Mouse (Mus musculus): Measurements from ENCODE around the gene Asb14.
"Not testable (repeated sequence)": the region's sequence is repeated elsewhere in the genome, so short reads cannot be mapped to it uniquely, and the experiment has no call there.

Gene Asb14

DNA sequence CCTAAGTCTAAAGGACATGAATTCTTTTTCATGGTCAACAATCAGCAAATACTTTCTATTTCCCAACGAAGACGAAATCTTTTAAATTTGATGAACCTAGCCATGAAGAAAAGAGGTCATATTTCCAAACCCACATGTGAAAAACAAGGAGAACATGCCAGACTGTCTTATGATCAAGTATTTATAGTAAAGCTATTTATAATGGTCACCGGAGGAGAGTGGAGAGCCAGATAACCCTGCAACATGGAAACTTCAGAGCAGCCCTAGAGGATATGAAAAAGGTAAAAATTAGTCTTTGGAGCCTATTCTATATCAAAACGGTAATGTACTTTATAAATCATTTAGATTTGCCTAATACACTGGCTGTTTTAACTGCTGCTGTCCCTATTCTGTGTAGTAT, at the start of gene Asb14:
Gene Asb14, plus strand, starts transcription at position 166 of the 400 bp plus-strand sequence.
- DNase-seq (ENCODE audit: low spot score): no peak

DNA sequence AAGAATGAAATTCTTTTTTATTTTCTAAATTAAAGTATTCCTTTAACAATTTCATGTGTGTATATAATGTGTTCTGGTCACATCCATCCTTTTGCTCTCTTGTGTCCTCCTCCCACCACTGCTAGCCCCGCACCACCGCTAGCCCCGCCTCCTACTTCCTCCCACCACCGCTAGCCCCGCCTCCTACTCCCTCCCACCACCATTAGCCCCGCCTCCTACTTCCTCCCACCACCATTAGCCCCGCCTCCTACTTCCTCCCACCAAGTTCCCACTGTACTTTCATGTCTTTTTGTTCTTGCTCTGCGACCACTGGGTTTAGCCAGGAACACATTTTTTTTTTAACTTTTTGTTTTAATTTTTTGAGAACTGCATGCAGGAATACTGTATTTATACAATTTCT, 41.3 kb upstream of the Asb14 start:
- DNase-seq (ENCODE audit: low spot score): no peak

DNA sequence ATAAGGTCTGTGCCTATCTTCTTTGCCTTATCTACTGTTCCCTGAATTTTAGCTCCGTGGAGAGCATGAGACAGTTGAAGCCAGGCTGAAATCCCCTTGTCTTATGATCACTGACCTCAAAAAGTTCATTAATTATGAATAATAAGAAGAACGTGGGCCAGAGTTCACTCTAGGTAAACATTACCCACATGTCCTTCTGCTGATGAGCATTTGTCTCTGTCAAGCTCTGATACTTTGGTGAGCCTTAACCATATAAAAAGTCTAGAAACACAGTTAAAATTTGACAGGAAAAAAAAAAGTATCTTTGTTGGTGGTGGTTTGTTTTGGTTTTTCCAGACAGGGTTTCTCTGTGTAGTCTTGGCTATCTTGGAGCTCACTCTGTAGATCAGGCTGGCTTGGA, 40.3 kb upstream of the Asb14 start:
- no peak for DNase-seq (ENCODE audit: low spot score)

DNA sequence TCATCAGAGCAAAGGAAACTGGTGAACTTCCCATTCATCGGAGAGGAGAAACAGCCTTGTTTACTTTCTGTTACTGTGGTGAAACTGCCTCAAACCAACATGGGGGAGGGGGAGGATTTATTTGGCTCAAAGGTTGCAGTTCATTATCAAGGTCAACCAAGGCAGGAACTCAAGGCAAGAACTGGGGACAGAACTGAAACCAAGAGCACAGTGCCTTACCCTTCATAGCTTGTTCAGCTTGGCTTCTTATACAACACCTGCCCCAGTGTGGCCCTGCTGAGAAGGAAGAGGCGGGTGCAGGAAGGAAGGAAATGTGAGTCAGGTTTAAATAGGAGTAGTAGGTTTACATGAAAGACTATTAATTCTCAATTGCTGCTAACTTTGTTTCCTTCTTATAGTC, 36.0 kb upstream of the Asb14 start:
- no peak for DNase-seq (ENCODE audit: low spot score)

GRCm38 (mm10) chr14:26859024-26859423, 35.3 kb upstream of the Asb14 start:
- DNase-seq (ENCODE audit: low spot score): no peak

- no peak for DNase-seq (ENCODE audit: low spot score)
These were observed 27.0 kb upstream of the Asb14 start for GRCm38 (mm10) chr14:26867356-26867755.

DNA sequence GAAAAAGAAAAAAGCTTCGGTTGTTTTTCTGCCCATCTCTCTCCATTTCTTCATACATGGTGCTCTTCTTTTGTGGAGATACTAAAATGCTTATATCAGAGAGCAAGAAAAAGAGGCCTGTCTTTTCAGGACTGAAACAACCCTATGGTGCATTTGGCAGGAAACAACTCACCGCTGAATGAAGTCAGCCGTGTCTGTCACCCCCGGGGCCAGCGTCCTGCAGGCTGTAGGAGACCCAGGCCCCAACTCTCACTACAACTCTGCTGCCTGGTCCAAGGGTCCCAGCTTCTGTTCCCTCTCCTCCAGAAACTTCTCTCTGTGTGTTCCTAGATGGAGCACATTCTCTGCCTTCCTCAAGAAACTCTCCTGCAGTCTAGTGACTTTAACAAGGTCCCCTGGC, 26.1 kb upstream of the Asb14 start:
- DNase-seq (ENCODE audit: low spot score): no peak

DNA sequence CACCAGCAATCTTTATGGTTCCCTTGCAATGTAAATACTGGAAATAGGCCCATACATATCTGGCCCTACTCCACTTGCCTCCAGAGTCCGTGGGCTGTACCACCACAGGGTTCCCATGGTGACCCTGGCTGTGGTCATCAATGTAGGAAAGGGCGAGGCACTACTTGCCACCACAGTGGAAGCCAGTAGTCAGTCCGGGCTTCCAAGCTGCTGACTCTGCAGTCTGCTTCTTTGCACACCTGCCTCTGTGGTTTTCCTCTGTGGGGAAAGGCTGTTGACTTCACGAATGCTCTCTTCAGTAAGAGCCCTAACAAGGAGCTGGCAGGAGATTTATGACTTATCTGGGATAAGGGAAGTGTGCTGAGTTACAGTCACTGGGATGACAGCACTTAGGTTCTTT, 15.6 kb upstream of the Asb14 start:
- DNase-seq (ENCODE audit: low spot score): no peak

- DNase-seq (ENCODE audit: low spot score): no peak
These were observed 14.4 kb upstream of the Asb14 start for GRCm38 (mm10) chr14:26879976-26880375.

DNA sequence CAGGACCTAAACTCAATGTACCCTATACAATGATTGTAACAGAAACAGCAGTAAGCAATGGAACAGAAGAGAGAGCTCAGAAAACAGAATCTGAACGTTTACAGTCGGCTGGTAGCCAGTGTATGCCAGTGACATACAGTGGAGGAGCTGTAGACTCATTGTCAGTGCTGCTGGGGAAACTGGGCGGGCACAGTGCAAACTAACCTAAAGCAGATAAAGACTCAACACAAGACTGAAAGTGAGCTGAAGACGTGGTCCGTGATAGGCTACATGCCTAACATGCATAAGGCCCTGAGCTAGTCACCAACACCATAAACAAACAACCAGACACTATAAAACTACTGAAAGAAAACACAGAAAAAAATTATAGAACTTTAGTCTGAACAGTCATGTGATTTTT, 12.7 kb upstream of the Asb14 start:
- DNase-seq (ENCODE audit: low spot score): no peak

DNA sequence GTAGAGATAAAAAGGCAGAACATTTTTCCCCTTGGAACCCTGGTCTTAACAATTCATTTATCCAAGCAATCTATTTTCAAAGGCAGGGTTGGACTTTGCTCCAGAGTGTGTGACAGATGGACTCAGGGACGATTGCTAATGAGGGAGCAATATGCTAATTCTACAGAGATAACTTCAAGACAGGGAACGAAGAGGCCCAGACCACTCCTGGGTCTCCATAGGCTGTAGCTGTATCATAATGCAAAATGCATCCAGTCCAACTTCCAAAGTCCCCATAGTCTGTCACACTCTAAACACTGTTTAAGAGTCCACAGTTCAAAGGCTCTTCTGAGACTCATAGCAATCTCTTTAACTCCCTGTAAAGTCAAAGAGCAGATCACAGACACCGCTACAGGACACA, 7.1 kb upstream of the Asb14 start:
- no peak for DNase-seq (ENCODE audit: low spot score)

GRCm38 (mm10) chr14:26890777-26891176, 3.6 kb upstream of the Asb14 start:
- DNase-seq (ENCODE audit: low spot score): no peak

- DNase-seq (ENCODE audit: low spot score): no peak
These were observed 5.1 kb downstream of the Asb14 start for GRCm38 (mm10) chr14:26899490-26899889.

- DNase-seq (ENCODE audit: low spot score): no peak
These were observed 6.5 kb downstream of the Asb14 start for GRCm38 (mm10) chr14:26900893-26901292.

DNA sequence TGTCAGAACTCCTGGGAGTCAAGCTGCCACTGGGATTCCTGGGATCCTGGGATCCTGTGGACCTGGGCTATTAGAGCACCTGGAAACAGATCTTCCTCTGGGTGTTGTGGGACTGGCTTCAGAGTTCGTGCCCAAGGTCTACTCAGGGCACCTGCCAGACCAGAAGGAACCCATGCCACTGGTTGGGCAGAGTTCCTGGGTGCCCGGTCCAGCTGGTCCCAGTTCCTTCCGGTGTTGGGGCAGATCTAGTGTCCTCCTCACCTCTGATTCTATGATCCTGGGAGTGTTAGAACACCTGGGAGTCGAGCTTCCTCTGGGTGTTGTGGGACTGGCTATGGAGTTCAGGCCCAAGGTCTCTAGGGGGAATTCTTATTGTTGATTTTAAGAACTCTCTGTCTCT, 13.0 kb downstream of the Asb14 start:
- DNase-seq (ENCODE audit: low spot score): no peak

- DNase-seq (ENCODE audit: low spot score): not testable (repeated sequence)
These were observed 16.1 kb downstream of the Asb14 start for GRCm38 (mm10) chr14:26910461-26910860.

- no peak for DNase-seq (ENCODE audit: low spot score)
These were observed 16.8 kb downstream of the Asb14 start for GRCm38 (mm10) chr14:26911201-26911600.

GRCm38 (mm10) chr14:26911826-26912225, 17.5 kb downstream of the Asb14 start:
- no peak for DNase-seq (ENCODE audit: low spot score)

GRCm38 (mm10) chr14:26913681-26914268, 19.4 kb downstream of the Asb14 start:
- DNase-seq (ENCODE audit: low spot score): peak; percentile 37

DNA sequence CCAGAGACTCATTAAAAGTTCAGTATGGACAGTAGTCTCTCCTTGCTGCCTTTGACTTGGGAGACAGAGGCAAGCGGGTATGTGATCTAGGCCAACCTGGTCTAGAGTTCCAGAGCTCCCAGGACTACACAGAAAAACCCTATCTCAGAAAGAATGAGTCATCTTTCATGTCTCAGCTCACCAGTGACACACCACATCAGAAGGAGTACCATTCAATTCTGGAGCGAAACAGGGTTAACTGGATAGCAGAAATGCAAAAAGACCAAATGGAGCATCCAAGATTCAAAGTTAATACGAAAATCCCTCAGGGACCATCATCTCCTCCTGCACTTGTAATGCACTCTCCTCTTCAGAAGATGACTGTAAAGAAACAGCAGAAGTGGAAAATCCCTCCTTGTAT, 25.0 kb downstream of the Asb14 start:
- DNase-seq (ENCODE audit: low spot score): no peak

DNA sequence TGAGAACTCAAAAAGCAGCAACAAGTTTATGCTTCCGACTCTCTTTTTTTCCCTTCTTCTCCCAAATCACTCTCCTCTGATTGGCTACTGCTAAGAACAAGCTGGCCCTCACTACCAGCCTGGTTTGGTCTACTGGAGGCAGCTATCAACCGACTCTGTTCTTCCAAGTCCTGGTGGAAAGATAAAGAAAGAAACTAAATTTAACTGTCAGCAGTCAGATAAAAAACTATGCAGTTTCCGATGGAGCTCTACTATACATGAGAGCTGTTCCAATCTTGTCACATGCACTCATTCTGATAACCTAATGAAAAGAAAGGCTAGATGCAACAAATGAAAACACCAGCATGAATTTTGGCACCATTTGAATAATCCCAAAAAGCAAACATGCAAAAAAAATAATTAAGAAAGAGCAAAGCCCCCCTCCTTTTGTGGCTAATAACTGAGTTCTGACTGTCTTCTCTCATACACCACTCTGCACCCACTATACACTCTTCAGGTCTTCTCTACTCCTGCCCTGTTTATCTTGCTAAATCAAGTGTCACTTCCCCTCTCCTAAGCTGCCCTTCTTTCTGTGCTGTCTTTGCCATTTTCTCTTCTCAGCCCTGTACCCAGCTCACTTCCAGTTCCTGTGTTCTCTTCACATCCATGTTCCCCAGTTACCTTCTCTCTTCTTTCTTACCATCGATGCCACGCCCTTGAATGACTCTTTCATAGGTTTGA, 29.5 kb downstream of the Asb14 start:
- no peak for DNase-seq (ENCODE audit: low spot score)

GRCm38 (mm10) chr14:26934891-26935290, 40.5 kb downstream of the Asb14 start:
- DNase-seq (ENCODE audit: low spot score): no peak

- no peak for DNase-seq (ENCODE audit: low spot score)
These were observed 41.2 kb downstream of the Asb14 start for GRCm38 (mm10) chr14:26935558-26935957.

DNA sequence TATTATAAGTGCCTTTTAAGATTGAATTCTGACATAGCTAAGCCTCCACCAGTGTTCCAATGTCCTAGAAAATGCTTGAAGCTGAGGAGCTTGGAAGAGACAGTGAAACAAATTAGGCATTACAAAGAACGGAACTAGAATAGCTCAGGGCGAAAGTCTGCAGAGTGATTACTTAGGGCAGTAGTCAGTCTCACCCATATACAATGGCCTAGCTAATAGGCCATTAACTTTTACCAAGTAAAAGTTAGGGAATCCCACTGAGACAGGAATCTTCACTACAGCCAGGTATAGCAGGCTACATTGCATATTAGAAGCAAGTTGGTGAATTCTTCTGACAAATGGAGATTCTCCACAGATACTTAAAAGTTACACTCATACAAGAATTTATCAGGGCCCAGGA, 61.8 kb downstream of the Asb14 start:
- not testable (repeated sequence) for DNase-seq (ENCODE audit: low spot score)

All from layer of hippocampus, adult 11-12 months (tissue).